Mouse (Mus musculus): ENCODE measurements at regions not wholly inside any gene's neighbourhood (a gene's known extent, or its start where the extent isn't known, plus 50 kb on each side); places are given as distances from the start of the nearest gene placed in this dataset.
A peak's percentile ranks its signal among the peaks of the same experiment; 100 is the strongest.

DNA sequence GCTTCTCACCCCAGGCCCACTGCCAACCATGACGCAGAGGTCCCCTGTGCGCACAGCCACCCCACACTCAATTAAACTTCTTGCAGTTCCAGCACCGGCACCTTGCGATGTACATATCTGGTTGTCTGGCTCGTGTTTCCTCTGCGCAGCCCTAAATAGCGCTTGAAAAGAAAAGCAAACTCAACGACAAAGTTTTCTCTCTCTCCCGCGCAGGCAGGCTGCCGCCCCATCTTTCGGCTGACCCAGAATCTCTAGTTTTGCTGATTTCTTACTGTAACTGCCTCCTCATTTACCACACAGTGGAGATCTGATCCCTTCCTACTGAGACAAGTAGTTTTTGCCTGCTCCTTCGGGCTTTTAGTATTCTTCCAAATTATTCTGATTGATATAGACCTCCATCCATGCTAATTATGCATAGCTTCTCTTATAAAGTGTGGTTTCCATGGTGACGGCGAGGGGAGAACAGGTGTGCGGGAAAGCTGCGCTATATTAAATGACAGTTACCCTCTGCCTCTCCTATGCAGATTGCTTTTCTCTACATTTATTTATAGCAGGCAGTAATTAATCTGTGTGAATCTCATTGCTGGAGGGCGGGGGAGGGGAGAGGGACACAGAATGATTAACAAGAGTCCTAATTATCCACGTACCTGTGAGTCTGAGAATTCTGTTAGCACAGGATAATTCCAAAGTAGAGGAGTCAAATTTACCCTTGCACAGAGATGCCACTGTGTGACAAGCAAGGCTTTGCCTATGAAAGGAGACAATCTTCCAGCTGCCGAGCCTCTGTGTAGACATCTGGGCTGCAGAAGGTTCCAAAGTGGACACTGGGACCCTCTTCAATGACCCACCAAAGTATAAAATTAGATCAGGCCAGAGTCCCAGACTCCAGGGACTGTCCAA is 200.2 kb downstream of the Pdcd6ip start:
- Histone ChIP-seq H3K4me3 (ENCODE audit: low read length) (no peak overlapping the region), H3K4me1 (ENCODE audit: insufficient read depth, low read length) (no peaks in the 10 kb centered on the region), H3K36me3 (ENCODE audit: insufficient read depth, low read length) (no peaks in the 10 kb centered on the region), H3K9me3 (ENCODE audit: low read length) (no peaks in the 10 kb centered on the region), H3K4me2 (ENCODE audit: low read depth, low read length) (0 out of 2 replicates have a peak overlapping the region, but pooled peaks have one; percentile 5), H3K27ac (peak overlapping the region; percentile 41; the same call in 1 of the 2 replicates), H3K27me3 (ENCODE audit: insufficient read depth, low read length) (no peaks in the 10 kb centered on the region), H3K9ac (replicated peaks; ENCODE audit: low read length) (no peak overlapping the region)
- peak; percentile 83 for ATAC-seq
- DNase-seq (ENCODE audit: low spot score) = peak; percentile 74
- WGBS = 59% methylated on average over 20 of the region's 20 CpGs
- TF ChIP-seq CTCF (IDR thresholded peaks at IDR 0.05; ENCODE audit: low read depth) = no peak

DNA sequence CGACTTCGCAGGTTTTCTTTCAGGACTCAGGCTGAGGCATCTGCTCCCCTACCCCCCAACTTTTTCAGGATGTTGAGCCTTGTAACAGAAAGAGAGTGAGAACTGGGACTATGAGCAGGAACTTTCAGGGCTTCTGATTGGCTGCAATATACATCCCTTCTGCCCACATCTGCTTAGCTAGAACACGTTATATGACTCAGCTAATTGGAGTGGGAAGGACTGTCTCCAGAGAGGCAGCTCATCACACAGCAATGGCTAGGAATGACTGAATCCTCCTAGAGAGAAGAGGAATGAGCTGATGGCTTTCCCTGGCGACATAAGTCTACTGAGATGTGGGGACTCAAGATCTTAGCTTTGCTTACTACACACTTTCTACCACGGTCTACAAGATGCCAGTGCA is 208.8 kb downstream of the Pdcd6ip start:
- DNase-seq (ENCODE audit: low spot score) (no peak), ATAC-seq (no peak)
- TF ChIP-seq CTCF (IDR thresholded peaks at IDR 0.05; ENCODE audit: low read depth) = no peak
- Histone ChIP-seq H3K9ac (replicated peaks; ENCODE audit: low read length) (no peak overlapping the region), H3K27me3 (ENCODE audit: insufficient read depth, low read length) (no peaks in the 10 kb centered on the region), H3K4me2 (ENCODE audit: low read depth, low read length) (no peak overlapping the region), H3K4me3 (ENCODE audit: low read length) (no peak overlapping the region), H3K36me3 (ENCODE audit: insufficient read depth, low read length) (no peaks in the 10 kb centered on the region), H3K9me3 (ENCODE audit: low read length) (no peaks in the 10 kb centered on the region), H3K4me1 (ENCODE audit: insufficient read depth, low read length) (no peaks in the 10 kb centered on the region), H3K27ac (no peak overlapping the region)
- WGBS = 87% methylated on average over 5 of the region's 5 CpGs

DNA sequence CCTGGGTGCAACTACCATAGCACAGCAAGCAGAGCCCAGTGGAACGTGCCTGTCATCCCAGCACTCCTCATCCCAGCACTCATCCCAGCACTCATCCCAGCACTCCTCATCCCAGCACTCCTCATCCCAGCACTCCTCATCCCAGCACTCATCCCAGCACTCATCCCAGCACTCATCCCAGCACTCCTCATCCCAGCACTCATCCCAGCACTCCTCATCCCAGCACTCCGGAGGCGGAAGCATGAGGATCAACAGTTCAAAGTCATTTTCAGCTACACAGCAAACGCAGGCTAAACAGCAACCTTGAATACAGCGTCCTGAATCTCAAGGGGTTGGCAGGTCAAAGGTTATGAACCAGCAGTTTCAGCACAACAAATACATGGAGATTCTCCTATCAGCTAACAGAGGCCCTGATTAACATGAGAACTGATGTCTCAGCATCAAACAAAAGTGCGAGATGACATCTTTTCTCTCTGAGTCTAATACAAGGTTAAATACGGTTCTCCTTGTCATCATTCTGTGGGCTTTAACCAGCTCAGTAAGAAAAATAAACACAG is 211.8 kb downstream of the Pdcd6ip start:
- H3K9me3 ChIP-seq (ENCODE audit: low read length) = no peaks in the 10 kb centered on the region
- H3K4me3 ChIP-seq (ENCODE audit: low read length) = no peak overlapping the region
- no peaks in the 10 kb centered on the region for H3K27me3 ChIP-seq (ENCODE audit: insufficient read depth, low read length)
- no peak overlapping the region for H3K9ac ChIP-seq (replicated peaks; ENCODE audit: low read length)
- H3K4me1 ChIP-seq (ENCODE audit: insufficient read depth, low read length) = no peaks in the 10 kb centered on the region
- H3K36me3 ChIP-seq (ENCODE audit: insufficient read depth, low read length) = no peaks in the 10 kb centered on the region
- WGBS = 45% methylated on average over 7 of the region's 7 CpGs
- ATAC-seq (no peak), DNase-seq (ENCODE audit: low spot score) (no peak)
- no peak overlapping the region for H3K27ac ChIP-seq
- TF ChIP-seq CTCF (IDR thresholded peaks at IDR 0.05; ENCODE audit: low read depth) = no peak
- H3K4me2 ChIP-seq (ENCODE audit: low read depth, low read length) = no peak overlapping the region

DNA sequence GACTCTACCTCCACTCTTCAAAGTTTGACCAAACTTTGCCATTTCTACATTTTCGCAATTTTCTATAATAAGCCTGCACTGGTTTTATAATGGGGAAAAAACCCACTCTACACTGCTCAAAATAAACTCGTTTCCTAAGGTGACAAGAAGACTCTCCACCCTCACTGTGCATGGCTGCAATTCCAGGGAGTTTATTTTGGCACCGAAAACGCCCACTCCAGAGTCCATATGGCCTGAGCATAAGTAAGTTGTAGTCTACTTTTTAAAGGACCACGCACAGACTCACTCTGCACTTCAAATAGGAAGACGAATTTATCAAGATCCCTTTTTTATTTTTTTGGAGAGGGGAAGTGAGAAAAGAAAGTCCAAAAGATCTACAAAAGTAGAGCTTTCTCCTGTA is 219.4 kb downstream of the Pdcd6ip start:
- no peaks in the 10 kb centered on the region for H3K4me1 ChIP-seq (ENCODE audit: insufficient read depth, low read length)
- H3K4me2 ChIP-seq (ENCODE audit: low read depth, low read length) = no peak overlapping the region
- H3K27ac ChIP-seq = no peak overlapping the region
- H3K9me3 ChIP-seq (ENCODE audit: low read length) = no peaks in the 10 kb centered on the region
- no peak overlapping the region for H3K4me3 ChIP-seq (ENCODE audit: low read length)
- WGBS = 78% methylated on average over 6 of the region's 6 CpGs
- ATAC-seq (no peak), DNase-seq (ENCODE audit: low spot score) (no peak)
- H3K27me3 ChIP-seq (ENCODE audit: insufficient read depth, low read length) = no peaks in the 10 kb centered on the region
- H3K9ac ChIP-seq (replicated peaks; ENCODE audit: low read length) = no peak overlapping the region
- no peaks in the 10 kb centered on the region for H3K36me3 ChIP-seq (ENCODE audit: insufficient read depth, low read length)
- no peak for TF ChIP-seq CTCF (IDR thresholded peaks at IDR 0.05; ENCODE audit: low read depth)

DNA sequence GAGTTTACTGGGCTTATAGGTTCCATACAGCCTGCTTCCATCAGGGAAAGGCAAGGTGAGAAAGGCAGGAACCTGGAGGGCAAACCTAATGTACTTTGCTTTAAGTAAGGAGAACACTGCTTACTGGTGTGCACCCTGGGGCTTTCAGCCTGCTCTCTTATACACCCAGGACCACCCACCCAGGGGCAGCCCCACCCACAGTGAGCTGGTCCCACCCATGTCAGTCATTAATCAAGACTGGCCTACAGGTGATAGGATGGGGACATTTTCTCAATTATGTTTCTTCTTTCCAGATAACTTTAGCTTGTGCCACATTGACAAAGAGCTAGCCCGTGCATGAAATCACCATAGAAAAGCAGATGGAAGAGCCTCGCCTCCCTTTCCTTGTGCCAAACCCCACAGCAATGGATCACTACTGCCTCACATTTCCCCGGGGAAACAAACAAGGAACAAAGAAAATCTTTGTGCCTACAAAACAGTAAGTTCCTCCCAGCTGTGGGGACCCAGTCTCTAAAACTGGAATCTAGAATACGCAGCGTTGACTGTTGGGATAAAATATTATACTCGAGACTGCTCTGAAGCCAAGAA is 221.5 kb downstream of the Pdcd6ip start:
- no peaks in the 10 kb centered on the region for H3K9me3 ChIP-seq (ENCODE audit: low read length)
- no peak for TF ChIP-seq CTCF (IDR thresholded peaks at IDR 0.05; ENCODE audit: low read depth)
- no peak for DNase-seq (ENCODE audit: low spot score)
- no peak overlapping the region for H3K4me2 ChIP-seq (ENCODE audit: low read depth, low read length)
- WGBS = 41% methylated on average over 6 of the region's 6 CpGs
- no peak overlapping the region for H3K27ac ChIP-seq
- ATAC-seq = no peak
- H3K9ac ChIP-seq (replicated peaks; ENCODE audit: low read length) = no peak overlapping the region
- H3K27me3 ChIP-seq (ENCODE audit: insufficient read depth, low read length) = no peaks in the 10 kb centered on the region
- no peaks in the 10 kb centered on the region for H3K4me1 ChIP-seq (ENCODE audit: insufficient read depth, low read length)
- H3K36me3 ChIP-seq (ENCODE audit: insufficient read depth, low read length) = no peaks in the 10 kb centered on the region
- no peak overlapping the region for H3K4me3 ChIP-seq (ENCODE audit: low read length)

DNA sequence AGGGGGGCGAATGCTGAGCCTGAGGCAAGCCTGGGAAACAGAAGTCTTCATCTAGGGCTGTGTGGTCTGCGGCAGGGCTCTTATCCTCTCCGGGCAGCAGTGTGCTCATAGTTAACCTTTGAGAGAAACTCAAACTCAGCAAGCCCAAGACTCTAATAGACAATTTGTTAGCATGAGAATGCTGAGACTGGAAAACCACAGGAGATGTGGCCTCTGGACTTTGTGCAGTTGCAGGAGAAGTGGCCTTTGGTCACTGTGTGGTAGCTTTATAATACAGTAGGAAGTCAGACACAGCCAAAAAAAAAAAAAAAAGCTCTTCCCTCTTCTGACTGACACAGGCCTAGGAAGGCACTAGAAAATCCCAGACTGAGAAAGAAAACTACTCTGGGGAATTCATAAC is 228.2 kb downstream of the Pdcd6ip start:
- 80% methylated on average over 3 of the region's 3 CpGs for WGBS

More for the DNA sequence above, 228.2 kb downstream of the Pdcd6ip start:
- Histone ChIP-seq H3K27me3 (ENCODE audit: insufficient read depth, low read length) (no peaks in the 10 kb centered on the region), H3K27ac (no peak overlapping the region), H3K4me3 (ENCODE audit: low read length) (no peak overlapping the region), H3K9ac (replicated peaks; ENCODE audit: low read length) (no peak overlapping the region), H3K4me2 (ENCODE audit: low read depth, low read length) (no peak overlapping the region), H3K9me3 (ENCODE audit: low read length) (no peaks in the 10 kb centered on the region), H3K4me1 (ENCODE audit: insufficient read depth, low read length) (no peaks in the 10 kb centered on the region), H3K36me3 (ENCODE audit: insufficient read depth, low read length) (no peaks in the 10 kb centered on the region)
- DNase-seq (ENCODE audit: low spot score) = no peak
- no peak for ATAC-seq
- no peak for TF ChIP-seq CTCF (IDR thresholded peaks at IDR 0.05; ENCODE audit: low read depth)
